Mouse (Mus musculus) gastrocnemius, postnatal 25 days (tissue): Measurements from ENCODE around the gene Ifrd2. TPM values are rescaled to one million over a fixed set of nuclear protein-coding genes. Genes with fewer than 3 reads are reported as not detected.

Experiments
- DNase-seq: peaks from one replicate; pipeline ENCODE4 v3.0.0; 2022
- total RNA-seq, 2 experiments: library from RNA; stranded (reverse); gene quantifications; 1 replicate in 1 of 2; 2 replicates in 1 of 2; pipeline ENCODE4 v1.2.3; 2021

The Ifrd2 gene
- total RNA-seq, 2 experiments from 2014 or later, result 44.2 to 45.3 TPM

- peak; percentile 41 for DNase-seq
Measured at GRCm38 (mm10) chr9:107624539-107624938, 37.1 kb downstream of the Ifrd2 start.

DNA sequence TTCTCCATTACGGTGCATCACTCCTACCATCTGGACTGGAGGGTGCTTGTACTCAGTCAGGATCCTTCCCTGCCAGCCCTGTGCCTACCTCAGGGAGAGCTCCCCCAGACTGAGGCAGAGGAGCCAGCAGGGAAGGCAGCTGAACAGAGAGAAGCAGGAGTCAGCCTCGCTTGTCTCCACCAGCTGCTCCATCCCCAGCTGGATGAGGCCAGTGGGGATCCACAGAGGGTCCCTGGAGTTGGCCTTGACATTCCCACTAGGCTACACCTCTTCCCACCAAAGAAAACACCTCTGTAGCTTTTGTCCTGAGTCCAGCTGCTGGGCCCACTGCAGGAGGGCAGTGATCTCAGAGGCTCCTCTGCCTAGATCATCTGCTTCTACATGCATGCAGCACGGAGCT lies 37.5 kb downstream of the Ifrd2 start:
- no peak for DNase-seq

GRCm38 (mm10) chr9:107625351-107626128 lies 38.1 kb downstream of the Ifrd2 start:
- DNase-seq, result no peak

- DNase-seq, result peak; percentile 10
Measured at GRCm38 (mm10) chr9:107626158-107626843, 38.9 kb downstream of the Ifrd2 start.

GRCm38 (mm10) chr9:107626844-107627277 lies 39.4 kb downstream of the Ifrd2 start:
- DNase-seq, result peak; percentile 71

GRCm38 (mm10) chr9:107627387-107628255 lies 40.2 kb downstream of the Ifrd2 start:
- no peak for DNase-seq

GRCm38 (mm10) chr9:107628721-107629410 lies 41.4 kb downstream of the Ifrd2 start:
- DNase-seq, result peak; percentile 67

GRCm38 (mm10) chr9:107629411-107629730 lies 41.9 kb downstream of the Ifrd2 start:
- DNase-seq, result no peak

DNA sequence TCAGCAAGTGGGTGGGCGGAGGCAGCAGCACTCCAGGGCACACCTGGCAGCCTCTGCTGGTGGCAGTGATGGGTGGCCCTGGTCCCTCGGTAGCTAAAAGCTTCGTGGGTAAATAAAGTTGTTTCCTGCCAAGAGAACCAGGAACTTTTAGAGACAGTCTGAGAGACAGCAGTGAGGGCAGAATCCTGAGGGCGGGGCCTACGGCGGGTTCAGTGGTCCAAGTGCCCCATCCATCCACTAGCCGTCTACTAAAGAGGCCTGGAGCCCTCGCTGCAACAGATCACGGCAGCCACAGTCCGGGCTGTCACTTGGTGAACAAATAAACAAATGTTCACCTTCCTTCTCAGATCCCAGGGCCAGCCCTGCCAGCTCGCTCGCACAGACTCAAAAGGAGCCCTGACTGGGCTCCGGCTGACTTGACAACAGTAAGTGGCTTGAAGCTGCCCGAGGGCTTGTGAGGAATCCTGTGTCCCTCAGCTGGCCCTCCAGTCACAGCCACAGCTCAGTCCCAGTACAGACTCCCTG lies 42.5 kb downstream of the Ifrd2 start:
- no peak for DNase-seq

DNA sequence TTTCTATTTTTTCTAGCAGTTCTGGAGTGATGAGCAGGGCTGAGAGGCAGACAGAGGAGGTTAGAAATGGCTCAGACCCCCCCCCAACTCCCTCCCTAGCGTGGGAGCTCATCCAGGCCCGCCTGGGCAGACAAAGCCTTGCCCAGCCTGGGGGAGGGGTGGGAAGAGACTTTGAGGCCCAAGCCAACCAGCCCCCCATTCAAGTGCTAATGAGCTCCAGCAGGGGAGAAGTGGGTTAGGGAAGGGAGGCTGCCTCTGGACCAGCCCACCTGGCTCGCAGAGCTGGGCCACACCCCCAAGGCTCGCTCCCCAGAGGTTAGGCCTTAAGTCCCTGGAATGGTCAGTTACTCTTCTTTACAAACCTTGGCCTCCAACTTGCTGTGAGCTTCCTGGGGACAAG lies 43.1 kb downstream of the Ifrd2 start:
- DNase-seq, result no peak

DNA sequence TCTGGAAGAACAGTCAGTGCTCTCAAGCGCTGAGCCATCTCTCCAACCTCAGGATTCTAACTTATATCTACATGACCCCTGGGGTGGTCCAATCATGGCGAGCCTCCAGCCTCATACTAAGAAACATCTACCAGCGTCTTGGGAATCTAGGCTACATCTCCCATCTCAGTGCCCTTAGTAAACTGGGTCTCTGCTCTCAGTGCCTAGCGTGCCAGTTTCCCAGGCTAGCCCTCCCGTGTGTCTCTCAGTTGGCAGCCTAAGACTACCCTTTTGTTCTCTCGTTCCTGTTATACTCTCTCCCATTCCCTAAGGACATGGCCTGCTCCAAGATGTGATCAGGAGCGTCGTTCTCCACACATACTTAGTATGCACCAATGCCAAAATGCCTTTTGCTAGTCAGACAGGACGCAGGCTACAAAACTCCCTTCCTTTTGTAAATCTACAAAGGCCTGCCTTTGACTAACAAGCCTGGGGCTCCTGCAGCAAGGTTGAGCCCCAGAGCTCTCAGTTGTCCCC lies 43.9 kb downstream of the Ifrd2 start:
- DNase-seq, result no peak

GRCm38 (mm10) chr9:107631861-107632260 lies 44.4 kb downstream of the Ifrd2 start:
- no peak for DNase-seq

DNA sequence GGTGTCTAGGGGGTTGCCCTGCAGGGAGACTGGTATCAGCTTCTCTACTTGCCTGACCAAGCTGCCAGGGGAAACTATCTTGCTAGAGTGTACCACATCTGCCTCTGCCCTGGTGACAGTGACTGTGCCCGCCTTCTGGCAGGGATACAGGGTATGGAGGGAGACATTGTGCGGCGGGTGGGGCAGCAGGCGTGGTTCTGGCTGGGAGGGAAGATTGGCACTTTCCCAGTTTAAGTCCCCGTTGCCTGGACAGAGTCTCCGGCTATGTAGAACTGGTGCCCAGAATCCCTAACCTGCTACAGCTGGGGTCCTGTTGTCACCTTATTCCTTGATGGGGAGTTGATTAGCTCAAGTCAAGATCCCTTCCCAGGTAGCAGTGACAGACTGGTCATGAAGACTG lies 45.0 kb downstream of the Ifrd2 start:
- DNase-seq, result no peak

GRCm38 (mm10) chr9:107633091-107633660 lies 45.7 kb downstream of the Ifrd2 start:
- peak; percentile 83 for DNase-seq

- peak; percentile 54 for DNase-seq
Measured at GRCm38 (mm10) chr9:107633661-107634405, 46.4 kb downstream of the Ifrd2 start.

DNA sequence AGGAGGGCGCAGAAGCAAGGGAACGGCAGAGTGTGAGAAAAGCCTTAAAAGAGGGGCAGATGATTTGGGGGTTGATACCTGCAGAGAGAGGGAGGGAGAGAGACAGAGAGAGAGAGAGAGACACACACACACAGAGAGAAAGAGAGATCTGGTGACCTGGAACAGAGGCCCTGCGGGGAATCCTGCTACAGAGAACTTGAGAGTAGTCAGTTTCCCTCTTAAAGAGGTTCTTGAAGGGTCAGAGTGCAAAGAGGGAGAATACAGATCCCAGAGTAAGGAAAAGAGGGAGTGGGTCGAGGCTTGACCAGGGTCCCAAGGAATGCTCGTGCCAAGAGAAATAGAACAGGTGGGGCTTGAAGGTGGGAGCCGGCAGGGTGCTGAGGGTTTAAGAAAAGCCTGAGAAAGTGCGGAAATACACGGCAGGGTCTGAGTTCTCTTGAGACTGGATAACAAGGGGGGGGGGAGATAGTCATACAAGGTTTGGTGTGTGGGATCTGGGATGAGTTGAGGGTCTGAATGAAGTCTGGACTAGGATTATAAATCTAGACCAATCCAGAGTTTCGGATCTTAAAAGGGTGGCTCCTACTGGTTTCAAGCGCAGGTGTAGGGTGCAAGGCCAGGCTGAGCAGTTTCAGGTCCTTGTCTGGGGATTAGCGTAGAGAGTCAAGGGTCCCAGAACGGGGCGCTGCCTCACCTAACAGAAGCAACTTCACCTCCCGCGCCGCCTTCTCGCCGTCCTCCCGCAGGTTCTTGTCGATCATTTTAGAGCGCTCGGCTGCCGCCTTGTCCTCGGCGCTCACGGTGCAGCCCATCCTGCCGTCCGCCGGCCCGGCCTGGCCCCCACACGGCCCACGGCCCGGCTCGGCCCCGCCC lies 47.2 kb downstream of the Ifrd2 start:
- no peak for DNase-seq

DNA sequence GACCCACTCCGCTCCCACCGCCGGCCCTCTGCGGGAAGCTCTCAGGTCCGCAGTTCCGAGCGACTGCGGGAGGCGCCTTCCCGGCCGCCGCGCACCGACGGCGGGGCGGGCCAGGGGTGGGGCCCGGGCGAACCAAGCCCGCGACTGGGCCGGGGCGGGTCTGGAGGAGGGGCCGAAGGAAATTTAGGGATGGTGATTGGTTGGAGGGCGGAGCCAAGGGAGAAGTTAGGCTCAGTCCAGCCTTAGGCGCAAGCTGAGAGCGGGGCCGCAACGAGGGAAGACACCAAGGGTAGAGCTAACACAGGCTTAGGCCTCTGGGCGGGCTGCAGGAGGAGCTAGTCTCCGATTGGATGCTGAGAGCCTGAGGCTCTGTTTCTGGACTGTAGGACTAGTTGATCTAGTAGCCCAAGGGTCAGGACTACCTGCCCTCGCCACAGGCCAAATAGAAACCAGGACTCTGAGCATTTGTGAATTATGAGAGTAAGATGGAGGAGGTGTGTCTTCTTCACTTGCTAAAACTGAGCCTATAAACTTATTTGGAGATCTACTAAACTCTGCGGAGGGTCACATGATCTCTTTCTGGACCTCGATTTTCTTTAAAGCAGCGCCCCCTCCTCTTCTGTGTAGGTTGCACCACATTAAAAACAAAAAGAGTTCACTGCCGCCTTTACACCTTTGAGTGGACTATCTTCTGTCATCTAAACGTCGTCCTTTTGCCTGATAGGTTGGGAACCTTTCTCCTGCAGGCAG lies 48.0 kb downstream of the Ifrd2 start, which contains the start of gene Gnai2:
Gene Gnai2, minus strand, starts transcription at position 89 of the 750 bp plus-strand sequence.
- peak; percentile 99 for DNase-seq

- no peak for DNase-seq
Measured at GRCm38 (mm10) chr9:107637070-107637469, 49.6 kb downstream of the Ifrd2 start.
